Mouse (Mus musculus) kidney, embryonic 14.5 days (tissue): ENCODE data around the gene Sec14l4. TPM values are rescaled to one million over a fixed set of nuclear protein-coding genes. Genes with fewer than 3 reads are reported as not detected.

Experiments used
- ATAC-seq: fragments of 200-750 bp; cut with Nextera tagmentation; 2 replicates; pipeline ENCODE4 v1.8.0; 2017; ENCODE audit warnings: moderate number of reproducible peaks, mild to moderate bottlenecking, moderate TSS enrichment, moderate library complexity; ENCODE audit not compliant: low FRiP score, low TSS enrichment
- H3K27ac ChIP-seq: fragments of 300-500 bp; sonication (generic); 2 replicates; pipeline ENCODE4 v1.5.1; 2014; ENCODE audit warnings: low read depth, mild to moderate bottlenecking, low read length, moderate library complexity, mixed read lengths
- H3K27me3 ChIP-seq: fragments of 300-500 bp; sonication (generic); 2 replicates; pipeline ENCODE4 v1.6.1; 2014; ENCODE audit warnings: mild to moderate bottlenecking, low read length; ENCODE audit not compliant: control insufficient read depth, insufficient read depth
- H3K36me3 ChIP-seq: fragments of 300-500 bp; sonication (generic); 2 replicates; pipeline ENCODE4 v1.6.1; 2014; ENCODE audit warnings: low read length, mixed read lengths; ENCODE audit not compliant: control insufficient read depth, insufficient read depth
- H3K4me1 ChIP-seq: fragments of 300-500 bp; sonication (generic); 2 replicates; pipeline ENCODE4 v1.6.1; 2014; ENCODE audit warnings: low read length, mixed read lengths; ENCODE audit not compliant: control insufficient read depth, insufficient read depth
- H3K4me2 ChIP-seq: fragments of 300-500 bp; sonication (generic); replicated peaks from 2 replicates; pipeline ENCODE4 v1.6.1; 2014; ENCODE audit warnings: low read depth, mild to moderate bottlenecking, low read length
- H3K4me3 ChIP-seq: fragments of 300-500 bp; sonication (generic); 2 replicates; pipeline ENCODE4 v1.5.1; 2014; ENCODE audit warnings: mild to moderate bottlenecking, low read length
- H3K9ac ChIP-seq: fragments of 300-500 bp; sonication (generic); 2 replicates; pipeline ENCODE4 v1.6.1; 2014; ENCODE audit warnings: low read depth, mild to moderate bottlenecking, low read length, moderate library complexity
- H3K9me3 ChIP-seq: fragments of 300-500 bp; sonication (generic); 2 replicates; pipeline ENCODE4 v1.6.1; 2016; ENCODE audit warnings: low read length; ENCODE audit not compliant: control insufficient read depth
- WGBS: fragments of 180-500 bp; shearing (Covaris S2); extraction: QIAGEN DNeasy Blood & Tissue Kit; methylation state at CpG from one replicate; pipeline ENCODE4 v1.1.7; 2014; 5-methylcytosine and 5-hydroxymethylcytosine counted together
- polyA plus RNA-seq: library from polyadenylated mRNA; unstranded; fragments of >200 nt; fragmentation: Nextera tagmentation; extraction: Ambion mirVana; gene quantifications from 2 replicates; pipeline ENCODE4 v1.2.1, GENCODE M21; 2014

Gene Sec14l4
- polyA plus RNA-seq = not detected in 2 replicates

- 34% methylated on average over 16 of the region's 16 CpGs for WGBS
- no peak within 1 kb of the TSS for H3K4me3 ChIP-seq
- no peaks in the 10 kb centered on the region for H3K9me3 ChIP-seq
- H3K27ac ChIP-seq = no peak within 1 kb of the TSS
- H3K4me1 ChIP-seq = no peaks in the 10 kb centered on the region
- H3K4me2 ChIP-seq = no peak within 1 kb of the TSS
- no peak within 1 kb of the TSS for H3K9ac ChIP-seq
- H3K36me3 ChIP-seq = no peaks in the 10 kb centered on the region
- peaks cover 5% of the 10 kb centered on the region; the same call in 1 of the 2 replicates for H3K27me3 ChIP-seq
- no peak for ATAC-seq
Observed at GRCm38 (mm10) chr11:4031126-4031941, at the start of gene Sec14l4. Gene Sec14l4 (plus strand): TSS chr11:4031462.

- Histone ChIP-seq H3K27ac (no peak overlapping the region), H3K36me3 (peaks cover 36% of the 10 kb centered on the region)
- WGBS = 59% methylated on average over 6 of the region's 6 CpGs
Observed at GRCm38 (mm10) chr11:3981536-3981935, 49.7 kb upstream of the Sec14l4 start.

GRCm38 (mm10) chr11:3982275-3983209 lies 48.7 kb upstream of the Sec14l4 start:
- H3K4me1 ChIP-seq = 0 out of 2 replicates have a peak, but pooled peaks cover 3% of the 10 kb centered on the region
- H3K9ac ChIP-seq = no peak overlapping the region
- peaks cover 26% of the 10 kb centered on the region for H3K36me3 ChIP-seq
- 73% methylated on average over 7 of the region's 7 CpGs for WGBS
- peaks cover 14% of the 10 kb centered on the region for H3K27me3 ChIP-seq
- H3K9me3 ChIP-seq = no peaks in the 10 kb centered on the region
- no peak overlapping the region for H3K27ac ChIP-seq
- no peak for ATAC-seq
- H3K4me3 ChIP-seq = no peak overlapping the region
- no peak overlapping the region for H3K4me2 ChIP-seq

More at GRCm38 (mm10) chr11:3981536-3981935, 49.7 kb upstream of the Sec14l4 start:
- Histone ChIP-seq H3K9me3 (no peaks in the 10 kb centered on the region), H3K27me3 (peaks cover 14% of the 10 kb centered on the region), H3K4me1 (0 out of 2 replicates have a peak, but pooled peaks cover 3% of the 10 kb centered on the region), H3K4me3 (no peak overlapping the region), H3K9ac (no peak overlapping the region), H3K4me2 (no peak overlapping the region)
- ATAC-seq = no peak

GRCm38 (mm10) chr11:3983291-3983862 lies 47.9 kb upstream of the Sec14l4 start, which contains the start of gene Gal3st1:
Gene Gal3st1 (plus strand): TSS chr11:3983636.
- Histone ChIP-seq H3K36me3 (peaks cover 18% of the 10 kb centered on the region), H3K4me3 (peak within 1 kb of the TSS; percentile 42), H3K4me1 (0 out of 2 replicates have a peak, but pooled peaks cover 3% of the 10 kb centered on the region), H3K9ac (peak within 1 kb of the TSS; percentile 59), H3K27ac (no peak within 1 kb of the TSS), H3K4me2 (peak within 1 kb of the TSS; percentile 75), H3K27me3 (peaks cover 14% of the 10 kb centered on the region), H3K9me3 (no peaks in the 10 kb centered on the region)
- WGBS = 0% methylated on average over 29 of the region's 37 CpGs
- ATAC-seq = peak; percentile 64

GRCm38 (mm10) chr11:3983863-3984745 lies 47.2 kb upstream of the Sec14l4 start:
- Histone ChIP-seq H3K4me3 (peak overlapping the region; percentile 42), H3K9me3 (no peaks in the 10 kb centered on the region), H3K9ac (peak overlapping the region; percentile 59), H3K4me1 (0 out of 2 replicates have a peak, but pooled peaks cover 3% of the 10 kb centered on the region), H3K27me3 (peaks cover 14% of the 10 kb centered on the region), H3K4me2 (peak overlapping the region; percentile 75), H3K36me3 (peaks cover 11% of the 10 kb centered on the region), H3K27ac (no peak overlapping the region)
- peak; percentile 56 for ATAC-seq
- WGBS = 7% methylated on average over 15 of the region's 15 CpGs

- H3K36me3 ChIP-seq = no peaks in the 10 kb centered on the region
- H3K27ac ChIP-seq = no peak overlapping the region
- no peaks in the 10 kb centered on the region for H3K27me3 ChIP-seq
- H3K4me1 ChIP-seq = no peaks in the 10 kb centered on the region
- H3K4me2 ChIP-seq = no peak overlapping the region
- H3K9me3 ChIP-seq = no peaks in the 10 kb centered on the region
- no peak for ATAC-seq
- H3K9ac ChIP-seq = no peak overlapping the region
- H3K4me3 ChIP-seq = no peak overlapping the region
- 50% methylated on average over 3 of the region's 3 CpGs for WGBS
Observed at GRCm38 (mm10) chr11:3989748-3990147, 41.5 kb upstream of the Sec14l4 start.

- no peak overlapping the region for H3K27ac ChIP-seq
- H3K4me2 ChIP-seq = no peak overlapping the region
- no peak overlapping the region for H3K9ac ChIP-seq
- WGBS = 74% methylated on average over 6 of the region's 6 CpGs
- no peak for ATAC-seq
- no peaks in the 10 kb centered on the region for H3K4me1 ChIP-seq
- no peak overlapping the region for H3K4me3 ChIP-seq
- no peaks in the 10 kb centered on the region for H3K9me3 ChIP-seq
- no peaks in the 10 kb centered on the region for H3K36me3 ChIP-seq
- peaks cover 16% of the 10 kb centered on the region for H3K27me3 ChIP-seq
Observed at GRCm38 (mm10) chr11:3993132-3993531, 38.1 kb upstream of the Sec14l4 start.

- Histone ChIP-seq H3K4me1 (0 out of 2 replicates have a peak, but pooled peaks cover 2% of the 10 kb centered on the region), H3K4me3 (no peak overlapping the region), H3K9me3 (no peaks in the 10 kb centered on the region), H3K9ac (no peak overlapping the region), H3K27ac (no peak overlapping the region), H3K27me3 (peaks cover 24% of the 10 kb centered on the region), H3K4me2 (no peak overlapping the region), H3K36me3 (no peaks in the 10 kb centered on the region)
- 83% methylated on average over 6 of the region's 6 CpGs for WGBS
- ATAC-seq = no peak
Observed at GRCm38 (mm10) chr11:3993914-3994313, 37.3 kb upstream of the Sec14l4 start.
